Mouse (Mus musculus): Measurements from ENCODE around the gene Piezo1.

DNA sequence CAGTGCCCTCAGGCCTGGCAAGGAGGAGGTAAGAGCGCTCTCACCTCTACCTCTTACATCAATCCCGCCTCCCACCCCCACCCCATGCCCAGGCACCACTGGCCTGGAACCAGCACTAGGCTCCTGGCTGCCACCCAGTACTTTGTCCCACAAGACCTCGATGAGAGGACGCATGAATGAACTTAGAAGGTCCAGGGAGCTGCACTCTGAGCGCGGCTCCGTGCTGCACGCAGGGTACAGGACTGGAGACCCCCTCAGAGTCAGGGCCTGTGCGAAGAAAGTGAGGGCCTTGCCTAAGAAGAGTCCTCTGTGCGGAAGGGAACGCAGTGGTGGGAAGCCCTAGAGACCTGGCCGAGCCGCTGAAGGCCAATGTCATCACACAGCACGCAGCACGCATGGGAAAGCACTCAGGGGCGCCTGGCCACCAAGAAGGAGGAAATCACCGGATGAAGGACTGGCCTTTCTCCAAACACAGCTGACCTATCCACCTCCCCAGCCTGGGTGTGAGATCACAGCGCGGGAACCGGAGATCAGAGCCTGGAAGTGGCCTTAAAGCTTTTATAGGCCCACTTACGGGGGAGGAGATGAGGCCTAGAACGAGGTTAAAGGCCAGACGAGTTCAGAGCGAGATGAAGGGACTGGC is 4.2 kb downstream of the Piezo1 start:
- TF ChIP-seq POLR2A (IDR thresholded peaks at IDR 0.05; ENCODE audit: insufficient read depth, low read length) = no peak
- TF ChIP-seq CTCF (IDR thresholded peaks at IDR 0.05; ENCODE audit: low read depth, low read length) = no peak
